Mouse (Mus musculus) monocyte, adult 2 months (primary cell): ENCODE data around the gene Fcgr1.
A peak's percentile ranks its signal among the peaks of the same experiment; 100 is the strongest.
"Not testable (repeated sequence)": the region's sequence is repeated elsewhere in the genome, so short reads cannot be mapped to it uniquely, and the experiment has no call there.

Experiments
- DNase-seq, 2 experiments: peaks; one replicate each; pipeline ENCODE4 v3.0.0; 2022; ENCODE audit warnings: low spot score in 2 of 2, low read depth in 1 of 2

Gene Fcgr1

GRCm38 (mm10) chr3:96273591-96274465, 19.9 kb downstream of the Fcgr1 start:
- DNase-seq, result no peak

DNA sequence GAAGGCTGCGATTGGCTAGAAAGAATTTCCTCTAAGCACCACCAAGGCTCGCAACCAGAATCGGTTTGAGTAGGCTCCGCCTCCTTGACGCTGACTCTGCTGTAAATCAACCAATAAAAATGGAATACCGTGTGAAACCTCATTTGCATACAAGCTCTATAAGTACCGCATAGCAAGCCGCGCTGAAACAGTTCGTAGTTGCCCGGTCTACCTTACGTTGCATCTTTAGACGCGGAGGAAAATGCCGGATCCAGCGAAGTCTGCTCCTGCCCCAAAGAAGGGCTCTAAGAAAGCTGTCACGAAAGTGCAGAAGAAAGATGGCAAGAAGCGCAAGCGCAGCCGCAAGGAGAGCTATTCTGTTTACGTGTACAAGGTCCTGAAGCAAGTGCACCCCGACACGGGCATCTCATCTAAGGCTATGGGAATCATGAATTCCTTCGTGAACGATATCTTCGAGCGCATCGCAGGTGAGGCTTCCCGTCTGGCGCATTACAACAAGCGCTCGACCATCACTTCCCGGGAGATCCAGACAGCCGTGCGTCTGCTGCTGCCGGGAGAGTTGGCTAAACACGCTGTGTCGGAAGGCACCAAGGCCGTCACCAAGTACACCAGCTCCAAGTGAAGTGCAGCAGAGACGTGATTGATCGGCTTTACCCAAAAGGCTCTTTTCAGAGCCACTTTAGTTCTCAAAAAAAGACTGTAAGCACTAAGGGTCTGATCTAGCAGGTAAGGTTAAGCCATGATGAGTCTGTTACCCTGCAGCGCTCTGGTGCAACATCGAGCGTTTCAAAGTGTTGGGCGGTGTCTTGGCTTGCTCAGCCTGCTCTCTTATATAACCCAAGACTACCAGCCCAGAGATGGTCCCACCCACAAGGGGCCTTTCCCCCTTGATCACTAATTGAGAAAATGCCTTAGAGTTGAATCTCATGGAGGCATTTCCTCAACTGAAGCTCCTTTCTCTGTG, 24.0 kb downstream of the Fcgr1 start, which contains the start of gene Hist2h2bb:
Hist2h2bb (plus strand) TSS at position 242 of the 964 bp plus-strand sequence.
- DNase-seq, result peak; percentile 77 to 84

DNA sequence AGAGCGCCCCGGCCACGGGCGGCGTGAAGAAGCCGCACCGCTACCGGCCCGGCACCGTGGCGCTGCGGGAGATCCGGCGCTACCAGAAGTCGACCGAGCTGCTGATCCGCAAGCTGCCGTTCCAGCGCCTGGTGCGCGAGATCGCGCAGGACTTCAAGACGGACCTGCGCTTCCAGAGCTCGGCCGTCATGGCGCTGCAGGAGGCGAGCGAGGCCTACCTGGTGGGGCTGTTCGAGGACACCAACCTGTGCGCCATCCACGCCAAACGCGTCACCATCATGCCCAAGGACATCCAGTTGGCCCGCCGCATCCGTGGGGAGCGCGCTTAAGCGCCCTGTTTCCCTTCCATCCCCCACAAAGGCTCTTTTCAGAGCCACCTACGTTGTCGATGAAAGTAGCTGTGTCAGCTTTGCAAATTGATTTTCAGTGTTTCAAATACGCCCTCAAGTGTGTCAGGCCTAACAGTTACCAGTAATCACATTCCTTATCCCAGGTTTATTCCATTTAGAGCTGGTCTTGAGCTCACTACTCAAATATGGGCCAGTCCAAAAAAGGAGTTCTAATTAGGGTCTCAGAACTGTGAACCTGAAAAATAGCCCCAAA, 24.9 kb downstream of the Fcgr1 start:
- DNase-seq, result not testable (repeated sequence)

DNA sequence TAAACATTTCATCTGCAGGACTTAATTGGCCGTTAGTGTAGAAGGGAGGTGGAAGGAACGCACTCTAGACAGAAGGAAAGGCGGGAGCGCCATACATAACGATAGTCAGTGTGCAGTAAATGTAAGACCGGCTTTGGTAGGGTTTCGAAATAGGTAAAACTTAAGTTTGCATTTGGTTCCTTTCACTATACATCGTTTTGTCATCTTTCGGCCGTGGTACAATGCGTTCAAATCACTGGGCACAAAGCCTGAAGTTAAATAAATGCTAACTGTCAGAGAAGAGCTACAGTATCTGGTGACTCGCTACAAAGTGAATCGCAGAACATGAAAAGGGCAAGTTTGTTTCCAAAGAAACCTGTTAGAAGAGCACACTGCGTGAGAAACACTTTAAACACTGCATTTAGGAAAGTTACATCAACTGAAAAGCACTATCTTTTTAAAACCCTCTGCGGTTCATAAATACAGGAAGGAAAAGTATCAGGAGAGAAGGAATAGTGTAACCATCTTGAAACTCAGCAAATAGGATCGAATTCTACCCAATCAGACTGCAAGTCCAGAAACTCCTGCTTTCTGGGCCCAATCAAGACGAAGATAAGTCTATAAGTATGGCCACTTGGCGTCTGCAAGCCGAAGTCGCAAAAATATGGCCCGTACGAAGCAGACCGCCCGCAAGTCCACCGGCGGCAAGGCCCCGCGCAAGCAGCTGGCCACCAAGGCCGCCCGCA, 25.6 kb downstream of the Fcgr1 start, which contains the start of gene Hist2h3b:
Hist2h3b (plus strand) TSS at position 604 of the 725 bp plus-strand sequence.
- peak in 1 of 2 experiments; percentile 59 for DNase-seq

DNA sequence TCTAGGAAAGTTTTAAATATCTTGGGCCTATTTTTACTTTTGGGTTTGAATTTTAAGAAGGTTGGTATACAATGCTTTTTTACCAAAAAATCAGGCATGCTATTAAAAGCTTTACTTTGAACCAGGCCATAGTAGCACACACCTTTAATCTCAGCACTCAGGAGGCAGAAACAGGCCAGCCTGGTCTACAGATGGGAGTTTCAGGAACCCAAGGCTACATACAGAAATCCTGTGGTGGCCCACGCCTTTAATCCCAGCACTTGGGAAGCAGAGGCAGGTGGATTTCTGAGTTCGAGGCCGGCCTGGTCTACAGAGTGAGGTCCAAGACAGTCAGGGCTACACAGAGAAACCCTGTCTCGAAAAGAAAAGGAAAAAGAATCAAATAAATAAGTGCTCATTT, 26.2 kb downstream of the Fcgr1 start:
- DNase-seq, result no peak

- no peak for DNase-seq
Observed at GRCm38 (mm10) chr3:96266132-96266710, 27.5 kb downstream of the Fcgr1 start.

DNA sequence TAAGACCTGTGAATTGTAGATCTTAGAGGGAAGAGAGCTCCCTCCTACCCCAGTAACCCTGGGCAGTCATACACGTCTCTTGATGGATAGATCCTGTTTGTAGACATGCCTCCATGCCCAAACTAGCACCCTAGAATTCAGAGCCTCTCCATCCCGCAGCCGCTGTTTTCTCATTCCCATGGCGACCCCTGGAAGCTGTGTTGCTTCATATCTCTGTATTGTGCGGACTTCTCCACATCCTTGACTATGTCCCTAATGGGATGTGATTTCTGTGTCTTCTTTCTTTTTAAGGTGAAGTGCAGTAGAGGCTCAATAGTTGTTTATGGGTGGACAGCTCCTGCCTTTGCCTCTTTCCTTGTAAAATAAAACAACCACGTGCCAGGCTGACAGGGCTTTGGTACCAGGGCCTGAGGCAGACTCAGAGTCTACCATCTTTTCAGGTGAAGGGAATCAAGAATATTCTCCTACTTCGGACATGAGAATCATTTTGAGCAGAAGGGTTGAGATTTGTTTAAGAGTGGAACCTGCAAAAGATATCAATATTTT, 29.3 kb downstream of the Fcgr1 start:
- no peak for DNase-seq

DNA sequence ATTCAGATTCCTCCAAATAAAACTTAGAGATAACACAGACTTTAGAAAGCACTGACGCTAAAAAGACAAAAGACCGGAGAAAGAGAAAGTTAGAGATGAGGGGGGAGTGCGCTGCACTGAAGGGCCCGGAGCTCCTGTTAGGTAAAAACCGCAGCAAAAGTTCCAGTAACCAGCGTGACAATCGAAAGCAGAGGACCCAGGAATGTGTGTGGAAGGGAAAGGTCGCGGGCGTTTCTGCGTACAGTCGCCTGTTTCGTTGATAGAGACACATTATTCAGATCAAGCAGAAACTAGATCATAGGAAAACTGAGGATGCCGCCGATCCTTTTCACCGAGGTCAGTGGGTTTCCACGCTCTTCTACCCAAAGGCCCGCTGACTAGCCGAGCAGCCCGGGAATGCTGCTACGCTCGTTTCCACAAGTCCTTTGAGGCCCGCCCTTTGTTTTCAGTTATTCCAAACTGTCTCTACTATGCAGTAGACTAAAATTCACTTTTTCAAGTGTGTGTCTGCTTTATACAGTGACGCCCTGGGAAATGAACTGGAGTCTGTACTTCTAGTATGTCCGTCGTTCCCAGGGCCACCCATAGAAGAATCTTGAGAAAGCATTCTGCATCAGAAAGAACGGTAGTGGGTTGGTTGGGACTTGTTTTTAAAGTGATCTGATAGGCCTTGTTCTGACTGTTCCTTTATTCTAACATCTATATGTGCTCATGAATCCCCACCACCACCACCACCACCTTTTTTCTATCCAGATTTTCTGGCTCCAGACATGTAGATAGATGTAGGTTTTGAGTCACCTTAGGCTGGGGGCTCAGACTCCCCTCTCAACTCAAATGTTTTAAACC, 30.0 kb downstream of the Fcgr1 start:
- peak in 1 of 2 experiments; percentile 22 for DNase-seq

- DNase-seq, result peak; percentile 88 to 90
Observed at GRCm38 (mm10) chr3:96262979-96263550, 30.7 kb downstream of the Fcgr1 start, which contains the start of gene Hist2h4. TSS of gene Hist2h4 (minus strand) at chr3:96263311.

GRCm38 (mm10) chr3:96262216-96262875, 31.4 kb downstream of the Fcgr1 start:
- DNase-seq, result peak in 1 of 2 experiments; percentile 69

DNA sequence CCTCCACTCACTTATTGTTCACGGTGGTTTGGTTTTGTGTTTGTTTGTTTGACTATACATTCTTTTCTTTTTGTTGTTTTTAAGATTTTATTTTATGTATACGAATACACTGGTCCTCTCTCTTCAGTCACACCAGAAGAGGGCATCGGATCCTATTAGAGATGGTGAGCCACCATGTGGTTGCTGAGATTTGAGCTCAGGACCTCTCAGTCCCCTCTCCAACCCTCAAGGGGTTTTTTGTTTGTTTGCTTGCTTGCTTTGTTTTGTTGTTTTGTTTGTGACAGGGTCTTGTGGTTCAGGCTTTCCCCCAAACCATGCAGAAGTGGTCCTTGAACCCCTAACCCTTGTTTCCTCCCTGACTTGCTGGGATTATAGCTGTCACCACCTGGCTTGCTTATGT, 32.1 kb downstream of the Fcgr1 start:
- no peak for DNase-seq

- DNase-seq, result no peak
Observed at GRCm38 (mm10) chr3:96260220-96260619, 33.5 kb downstream of the Fcgr1 start.

DNA sequence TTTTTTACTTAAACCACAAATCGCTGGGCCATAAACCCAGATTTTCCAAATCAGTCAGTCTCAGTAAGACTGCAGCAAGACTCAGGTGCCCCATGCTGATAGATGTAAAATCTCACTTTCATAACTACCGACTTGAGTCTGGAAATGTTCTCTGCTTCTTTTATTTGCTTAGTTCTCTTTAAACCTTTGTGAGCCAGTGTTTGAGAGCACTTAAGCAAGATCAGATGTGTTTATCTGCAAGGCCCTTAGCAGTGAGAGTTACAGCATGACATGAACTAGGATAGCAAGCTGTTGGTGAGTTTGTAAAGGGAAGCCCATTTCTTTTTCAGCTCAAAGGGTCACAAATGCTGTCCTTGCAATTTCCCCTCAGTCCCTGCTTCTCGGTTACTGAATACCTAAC, 36.6 kb downstream of the Fcgr1 start:
- no peak for DNase-seq

DNA sequence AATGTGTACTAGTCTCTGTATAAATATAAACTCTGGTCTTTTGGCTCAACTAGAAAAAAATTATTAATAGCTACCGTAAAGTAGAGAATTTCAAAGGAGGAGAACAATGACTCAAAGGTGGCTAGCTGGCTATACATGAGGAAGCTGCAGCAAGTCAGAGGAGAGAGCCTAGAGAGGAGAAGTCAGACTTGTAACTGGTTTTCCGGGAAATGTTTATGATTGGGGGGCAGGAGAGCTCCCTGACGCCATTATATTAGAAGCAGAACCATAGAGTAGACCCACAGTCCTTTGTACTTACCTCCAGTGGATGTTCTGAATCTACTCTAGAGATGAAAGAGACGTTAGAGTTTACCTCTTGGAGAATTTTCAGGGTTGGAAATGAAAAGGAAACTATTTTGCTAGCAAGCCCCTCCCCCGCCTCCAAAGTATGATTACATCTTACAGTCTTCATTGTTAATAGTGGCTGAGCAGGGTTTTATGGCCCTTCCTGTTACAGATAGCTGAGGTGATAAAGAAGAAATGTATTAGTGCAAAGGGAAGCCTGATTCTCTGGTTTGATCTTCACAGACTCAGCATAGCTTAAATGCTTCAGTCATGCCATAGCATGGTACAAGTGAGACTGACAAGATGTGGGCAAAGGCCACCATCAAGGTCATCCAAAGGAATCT, 37.7 kb downstream of the Fcgr1 start:
- no peak for DNase-seq

DNA sequence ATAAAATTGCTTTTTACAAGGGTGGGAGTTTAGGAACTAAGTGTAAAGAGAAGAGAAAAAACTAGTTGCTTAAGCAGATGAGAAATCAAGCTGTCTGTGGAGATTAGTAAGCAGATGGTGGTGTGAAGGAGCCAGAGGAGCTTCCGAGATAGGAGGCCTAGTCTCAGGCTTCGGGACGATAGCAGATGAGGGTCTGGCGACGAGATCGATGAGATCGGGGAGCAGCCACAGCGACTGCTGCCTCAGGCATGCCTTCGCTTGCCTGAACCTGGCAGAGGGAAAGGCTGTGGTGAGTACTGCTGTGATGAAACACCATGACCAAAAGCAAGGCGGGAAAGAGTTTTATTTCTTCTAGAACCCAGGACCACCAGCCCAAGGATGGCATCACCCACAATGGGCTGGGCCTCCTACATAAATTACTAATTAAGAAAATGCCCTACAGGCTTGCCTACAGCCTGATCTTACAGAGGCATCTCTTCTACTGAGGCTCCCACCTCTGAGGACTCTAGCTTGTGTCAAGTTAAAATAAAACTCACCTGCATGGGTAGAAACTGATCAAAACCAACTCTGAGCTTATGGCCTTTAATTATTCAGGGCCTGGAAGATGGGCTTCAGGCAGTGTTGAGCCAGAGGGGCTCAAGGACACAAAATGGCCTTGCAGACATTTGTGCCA, 39.0 kb downstream of the Fcgr1 start:
- DNase-seq, result no peak

GRCm38 (mm10) chr3:96251787-96252186, 42.0 kb downstream of the Fcgr1 start:
- no peak for DNase-seq

DNA sequence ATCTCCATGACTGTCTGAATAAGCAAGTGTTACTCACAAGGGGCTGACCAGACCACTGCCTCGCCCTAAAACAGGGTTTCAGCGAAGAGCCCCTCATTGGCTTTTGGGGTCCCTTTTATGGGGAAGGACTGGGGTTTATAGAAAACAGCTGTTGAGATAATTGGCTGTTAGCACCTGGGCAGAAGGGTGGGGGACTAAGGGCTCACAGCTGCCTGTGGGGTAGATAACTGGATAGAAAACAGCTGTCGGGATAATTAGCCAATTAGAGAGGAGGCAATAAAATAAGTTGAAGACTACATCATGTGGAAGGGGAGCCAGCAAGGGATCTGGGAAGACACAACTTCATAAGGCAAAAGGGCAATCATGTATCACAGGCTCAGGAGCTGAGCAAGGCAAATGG, 42.9 kb downstream of the Fcgr1 start:
- DNase-seq, result no peak
